Mouse (Mus musculus): ENCODE results near the gene Cd2. TPM values are rescaled to one million over a fixed set of nuclear protein-coding genes. Genes with fewer than 3 reads are reported as not detected.

Cd2 gene
- polyA plus RNA-seq, 1 experiment from 2014 or later = not detected

- Histone ChIP-seq H3K27ac (replicated peaks) (no peak overlapping the region; the same call in 1 of the 2 replicates), H3K9ac (replicated peaks) (no peak overlapping the region), H3K9me3 (replicated peaks) (no peaks in the 10 kb centered on the region), H3K4me1 (peaks cover 13% of the 10 kb centered on the region; the same call in 1 of the 2 replicates), H3K4me3 (replicated peaks) (no peak overlapping the region), H3K27me3 (replicated peaks) (no peaks in the 10 kb centered on the region), H3K36me3 (no peaks in the 10 kb centered on the region), H3K4me2 (no peak overlapping the region)
- ATAC-seq (ENCODE audit: low FRiP score) = no peak
- 58% methylated on average over 15 of the region's 15 CpGs for WGBS
These were observed 7.1 kb downstream of the Cd2 start for GRCm38 (mm10) chr3:101280348-101281311.

GRCm38 (mm10) chr3:101279561-101279960 lies 8.2 kb downstream of the Cd2 start:
- Histone ChIP-seq H3K9ac (replicated peaks) (no peak overlapping the region), H3K4me3 (replicated peaks) (no peak overlapping the region), H3K4me1 (peaks cover 13% of the 10 kb centered on the region; the same call in 1 of the 2 replicates), H3K27me3 (replicated peaks) (no peaks in the 10 kb centered on the region), H3K36me3 (no peaks in the 10 kb centered on the region), H3K4me2 (no peak overlapping the region), H3K27ac (replicated peaks) (no peak overlapping the region), H3K9me3 (replicated peaks) (no peaks in the 10 kb centered on the region)
- no peak for ATAC-seq (ENCODE audit: low FRiP score)
- 85% methylated on average over 10 of the region's 10 CpGs for WGBS

GRCm38 (mm10) chr3:101278396-101278795 lies 9.3 kb downstream of the Cd2 start:
- no peaks in the 10 kb centered on the region for H3K27me3 ChIP-seq (replicated peaks)
- WGBS = 94% methylated on average over 5 of the region's 5 CpGs
- H3K36me3 ChIP-seq = no peaks in the 10 kb centered on the region
- no peak overlapping the region for H3K9ac ChIP-seq (replicated peaks)
- H3K9me3 ChIP-seq (replicated peaks) = no peaks in the 10 kb centered on the region
- no peak overlapping the region for H3K27ac ChIP-seq (replicated peaks)
- no peak for ATAC-seq (ENCODE audit: low FRiP score)
- H3K4me3 ChIP-seq (replicated peaks) = no peak overlapping the region
- peaks cover 13% of the 10 kb centered on the region; the same call in 1 of the 2 replicates for H3K4me1 ChIP-seq
- no peak overlapping the region for H3K4me2 ChIP-seq

- no peaks in the 10 kb centered on the region for H3K36me3 ChIP-seq
- H3K27me3 ChIP-seq (replicated peaks) = no peaks in the 10 kb centered on the region
- H3K9me3 ChIP-seq (replicated peaks) = no peaks in the 10 kb centered on the region
- H3K4me3 ChIP-seq (replicated peaks) = no peak overlapping the region
- H3K4me1 ChIP-seq = peaks cover 13% of the 10 kb centered on the region; the same call in 1 of the 2 replicates
- no peak overlapping the region for H3K4me2 ChIP-seq
- no peak for ATAC-seq (ENCODE audit: low FRiP score)
- H3K9ac ChIP-seq (replicated peaks) = no peak overlapping the region
- no peak overlapping the region for H3K27ac ChIP-seq (replicated peaks)
- 93% methylated on average over 4 of the region's 4 CpGs for WGBS
These were observed 9.9 kb downstream of the Cd2 start for GRCm38 (mm10) chr3:101277830-101278229.

GRCm38 (mm10) chr3:101276501-101277320 lies 11.0 kb downstream of the Cd2 start:
- Histone ChIP-seq H3K9me3 (replicated peaks) (no peaks in the 10 kb centered on the region), H3K27me3 (replicated peaks) (no peaks in the 10 kb centered on the region), H3K36me3 (no peaks in the 10 kb centered on the region), H3K9ac (replicated peaks) (no peak overlapping the region), H3K4me1 (peaks cover 13% of the 10 kb centered on the region; the same call in 1 of the 2 replicates), H3K4me3 (replicated peaks) (no peak overlapping the region), H3K27ac (replicated peaks) (no peak overlapping the region), H3K4me2 (no peak overlapping the region)
- WGBS = 72% methylated on average over 12 of the region's 12 CpGs
- ATAC-seq (ENCODE audit: low FRiP score) = no peak

GRCm38 (mm10) chr3:101275636-101276300 lies 12.0 kb downstream of the Cd2 start:
- Histone ChIP-seq H3K4me1 (peaks cover 7% of the 10 kb centered on the region; the same call in 1 of the 2 replicates), H3K27ac (replicated peaks) (no peak overlapping the region), H3K36me3 (no peaks in the 10 kb centered on the region), H3K27me3 (replicated peaks) (no peaks in the 10 kb centered on the region), H3K4me3 (replicated peaks) (no peak overlapping the region), H3K9ac (replicated peaks) (no peak overlapping the region), H3K9me3 (replicated peaks) (no peaks in the 10 kb centered on the region), H3K4me2 (no peak overlapping the region)
- ATAC-seq (ENCODE audit: low FRiP score) = no peak
- 85% methylated on average over 16 of the region's 16 CpGs for WGBS

- no peaks in the 10 kb centered on the region for H3K27me3 ChIP-seq (replicated peaks)
- no peaks in the 10 kb centered on the region for H3K9me3 ChIP-seq (replicated peaks)
- no peak for ATAC-seq (ENCODE audit: low FRiP score)
- no peak overlapping the region for H3K4me3 ChIP-seq (replicated peaks)
- peaks cover 4% of the 10 kb centered on the region; the same call in 1 of the 2 replicates for H3K4me1 ChIP-seq
- 93% methylated on average over 3 of the region's 3 CpGs for whole genome bisulfite sequencing
- H3K9ac ChIP-seq (replicated peaks) = no peak overlapping the region
- no peak overlapping the region for H3K4me2 ChIP-seq
- H3K27ac ChIP-seq (replicated peaks) = no peak overlapping the region
- H3K36me3 ChIP-seq = no peaks in the 10 kb centered on the region
These were observed 12.9 kb downstream of the Cd2 start for GRCm38 (mm10) chr3:101274794-101275193.

- Histone ChIP-seq H3K4me3 (replicated peaks) (no peak overlapping the region), H3K27ac (replicated peaks) (no peak overlapping the region), H3K4me2 (no peak overlapping the region), H3K4me1 (peaks cover 4% of the 10 kb centered on the region; the same call in 1 of the 2 replicates), H3K36me3 (no peaks in the 10 kb centered on the region), H3K9me3 (replicated peaks) (no peaks in the 10 kb centered on the region), H3K27me3 (replicated peaks) (no peaks in the 10 kb centered on the region), H3K9ac (replicated peaks) (no peak overlapping the region)
- ATAC-seq (ENCODE audit: low FRiP score) = 0 out of 2 replicates have a peak, but pooled peaks have one; percentile 50
- 76% methylated on average over 12 of the region's 12 CpGs for WGBS
These were observed 13.5 kb downstream of the Cd2 start for GRCm38 (mm10) chr3:101274041-101274770.

- ATAC-seq (ENCODE audit: low FRiP score) = no peak
- H3K4me2 ChIP-seq = no peak overlapping the region
- H3K9me3 ChIP-seq (replicated peaks) = no peaks in the 10 kb centered on the region
- no peak overlapping the region for H3K9ac ChIP-seq (replicated peaks)
- peaks cover 4% of the 10 kb centered on the region; the same call in 1 of the 2 replicates for H3K4me1 ChIP-seq
- H3K27ac ChIP-seq (replicated peaks) = no peak overlapping the region
- no peaks in the 10 kb centered on the region for H3K27me3 ChIP-seq (replicated peaks)
- H3K4me3 ChIP-seq (replicated peaks) = no peak overlapping the region
- 70% methylated on average over 1 of the region's 1 CpGs for WGBS
- H3K36me3 ChIP-seq = no peaks in the 10 kb centered on the region
These were observed 15.6 kb downstream of the Cd2 start for GRCm38 (mm10) chr3:101272166-101272565.

- H3K36me3 ChIP-seq = no peaks in the 10 kb centered on the region
- H3K9me3 ChIP-seq (replicated peaks) = no peaks in the 10 kb centered on the region
- H3K27ac ChIP-seq (replicated peaks) = no peak overlapping the region
- no peak overlapping the region for H3K4me2 ChIP-seq
- H3K4me1 ChIP-seq = no peaks in the 10 kb centered on the region
- no peak overlapping the region for H3K9ac ChIP-seq (replicated peaks)
- WGBS = 91% methylated on average over 5 of the region's 5 CpGs
- H3K27me3 ChIP-seq (replicated peaks) = no peaks in the 10 kb centered on the region
- ATAC-seq (ENCODE audit: low FRiP score) = no peak
- H3K4me3 ChIP-seq (replicated peaks) = no peak overlapping the region
These were observed 16.9 kb downstream of the Cd2 start for GRCm38 (mm10) chr3:101270833-101271232.

GRCm38 (mm10) chr3:101268361-101268760 lies 19.4 kb downstream of the Cd2 start:
- WGBS = 92% methylated on average over 7 of the region's 7 CpGs
- no peak for ATAC-seq (ENCODE audit: low FRiP score)

More at GRCm38 (mm10) chr3:101268361-101268760, 19.4 kb downstream of the Cd2 start:
- Histone ChIP-seq H3K9ac (replicated peaks) (no peak overlapping the region), H3K36me3 (no peaks in the 10 kb centered on the region), H3K27me3 (replicated peaks) (no peaks in the 10 kb centered on the region), H3K4me3 (replicated peaks) (no peak overlapping the region), H3K9me3 (replicated peaks) (no peaks in the 10 kb centered on the region), H3K27ac (replicated peaks) (no peak overlapping the region), H3K4me1 (no peaks in the 10 kb centered on the region), H3K4me2 (no peak overlapping the region)
